16 mouse cellular contexts compared by ENCODE assay signal in the genomic region with DNA sequence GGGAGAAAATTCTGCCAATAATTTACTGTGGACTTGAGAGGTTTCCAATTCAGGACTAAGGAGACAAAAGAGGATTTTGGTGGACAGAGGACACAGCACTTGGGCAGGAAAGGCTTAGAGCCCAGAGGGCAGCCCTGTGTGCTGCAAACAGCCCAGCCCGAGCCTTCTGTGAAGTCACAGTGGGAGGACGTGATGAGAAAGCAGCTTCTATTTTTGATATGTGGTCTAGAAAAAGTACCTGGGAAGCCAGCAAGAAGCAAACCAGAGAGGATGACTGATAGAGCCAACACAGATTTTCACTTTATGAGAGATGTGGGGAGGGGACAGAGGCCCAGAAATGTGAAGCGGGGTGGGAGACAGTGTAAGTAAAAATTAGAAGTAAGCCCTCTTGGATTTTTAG.
DNase-seq lines count a peak whose midpoint lies in the region; ATAC-seq lines count a peak whose summit lies in the region.
"Had no signal": no experiment of that assay in that cellular context is flagged by ENCODE, and none has a peak within 500 bp of the region (broad histone marks: within the 10 kb centered on the region; RNA-seq: fewer than 3 reads in every experiment).

No protein-coding gene starts in this region.

- peak; percentile 82 for ATAC-seq in frontal cortex, adult (ENCODE audit: low TSS enrichment)
- ATAC-seq: activated CD4-positive, CD25-positive, alpha-beta regulatory T cell, adult 4 months; CD4-positive, CD25-positive, alpha-beta regulatory T cell, adult 4 months; forebrain, postnatal 0 days; intestine, embryonic 15.5 days; lung, postnatal 0 days had no signal

- DNase-seq in frontal cortex, adult 2 months (ENCODE audit: extremely low spot score in 1 of 2, low spot score in 1 of 2) = no peak
- peak; percentile 50 to 53 for DNase-seq in right cerebral cortex, adult 2 months (ENCODE audit: low spot score in 2 of 2)
- DNase-seq in right cerebral cortex, postnatal 4 days = no peak
- DNase-seq in cerebellum, postnatal 14 days = peak; percentile 26 to 60
- peak; percentile 53 for DNase-seq in telencephalon, adult 2 months (ENCODE audit: low read depth, low spot score)
- DNase-seq in adrenal gland, adult (ENCODE audit: inconsistent age in 2 of 2, low spot score in 1 of 2) = no peak
- no peak for DNase-seq in kidney, adult 11 months
- DNase-seq: forebrain, postnatal 0 days; gastrocnemius, postnatal 25 days; heart, postnatal 4 days; layer of hippocampus, postnatal 36 days had no signal

Comparison
In these comparisons a context has a peak if more than half of its experiments do, and no peak if none do; other contexts are left out.
1. DNase-seq: peak in right cerebral cortex, adult 2 months (2 of 2), cerebellum, postnatal 14 days (2 of 2) and telencephalon, adult 2 months (single experiment); none in frontal cortex, adult 2 months (0 of 2), right cerebral cortex, postnatal 4 days (single experiment), adrenal gland, adult (0 of 2) and kidney, adult 11 months (single experiment).